Mouse (Mus musculus) kidney, embryonic 14.5 days (tissue): Measurements from ENCODE around the gene Snx29. TPM values are rescaled to one million over a fixed set of nuclear protein-coding genes. Genes with fewer than 3 reads are reported as not detected.

Experiments used
- ATAC-seq: fragments of 200-750 bp; cut with Nextera tagmentation; 2 replicates; pipeline ENCODE4 v1.8.0; 2017; ENCODE audit warnings: moderate number of reproducible peaks, mild to moderate bottlenecking, moderate TSS enrichment, moderate library complexity; ENCODE audit not compliant: low FRiP score, low TSS enrichment
- H3K27ac ChIP-seq: fragments of 300-500 bp; sonication (generic); 2 replicates; pipeline ENCODE4 v1.5.1; 2014; ENCODE audit warnings: low read depth, mild to moderate bottlenecking, low read length, moderate library complexity, mixed read lengths
- H3K27me3 ChIP-seq: fragments of 300-500 bp; sonication (generic); 2 replicates; pipeline ENCODE4 v1.6.1; 2014; ENCODE audit warnings: mild to moderate bottlenecking, low read length; ENCODE audit not compliant: control insufficient read depth, insufficient read depth
- H3K36me3 ChIP-seq: fragments of 300-500 bp; sonication (generic); 2 replicates; pipeline ENCODE4 v1.6.1; 2014; ENCODE audit warnings: low read length, mixed read lengths; ENCODE audit not compliant: control insufficient read depth, insufficient read depth
- H3K4me1 ChIP-seq: fragments of 300-500 bp; sonication (generic); 2 replicates; pipeline ENCODE4 v1.6.1; 2014; ENCODE audit warnings: low read length, mixed read lengths; ENCODE audit not compliant: control insufficient read depth, insufficient read depth
- H3K4me2 ChIP-seq: fragments of 300-500 bp; sonication (generic); replicated peaks from 2 replicates; pipeline ENCODE4 v1.6.1; 2014; ENCODE audit warnings: low read depth, mild to moderate bottlenecking, low read length
- H3K4me3 ChIP-seq: fragments of 300-500 bp; sonication (generic); 2 replicates; pipeline ENCODE4 v1.5.1; 2014; ENCODE audit warnings: mild to moderate bottlenecking, low read length
- H3K9ac ChIP-seq: fragments of 300-500 bp; sonication (generic); 2 replicates; pipeline ENCODE4 v1.6.1; 2014; ENCODE audit warnings: low read depth, mild to moderate bottlenecking, low read length, moderate library complexity
- H3K9me3 ChIP-seq: fragments of 300-500 bp; sonication (generic); 2 replicates; pipeline ENCODE4 v1.6.1; 2016; ENCODE audit warnings: low read length; ENCODE audit not compliant: control insufficient read depth
- WGBS: fragments of 180-500 bp; shearing (Covaris S2); extraction: QIAGEN DNeasy Blood & Tissue Kit; methylation state at CpG from one replicate; pipeline ENCODE4 v1.1.7; 2014; 5-methylcytosine and 5-hydroxymethylcytosine counted together
- polyA plus RNA-seq: library from polyadenylated mRNA; unstranded; fragments of >200 nt; fragmentation: Nextera tagmentation; extraction: Ambion mirVana; gene quantifications from 2 replicates; pipeline ENCODE4 v1.2.1, GENCODE M21; 2014

Snx29 gene
- polyA plus RNA-seq, 1 experiment from 2014 or later, result 17.7 TPM

GRCm38 (mm10) chr16:11473893-11474505 lies 151.3 kb downstream of the Snx29 start:
- 73% methylated on average over 6 of the region's 6 CpGs for WGBS
- no peak overlapping the region for H3K4me3 ChIP-seq
- H3K9ac ChIP-seq, result no peak overlapping the region
- H3K36me3 ChIP-seq, result no peaks in the 10 kb centered on the region
- H3K27ac ChIP-seq, result no peak overlapping the region
- no peak overlapping the region for H3K4me2 ChIP-seq
- no peaks in the 10 kb centered on the region for H3K9me3 ChIP-seq
- no peak for ATAC-seq
- no peaks in the 10 kb centered on the region for H3K27me3 ChIP-seq
- H3K4me1 ChIP-seq, result no peaks in the 10 kb centered on the region; the same call in 1 of the 2 replicates

DNA sequence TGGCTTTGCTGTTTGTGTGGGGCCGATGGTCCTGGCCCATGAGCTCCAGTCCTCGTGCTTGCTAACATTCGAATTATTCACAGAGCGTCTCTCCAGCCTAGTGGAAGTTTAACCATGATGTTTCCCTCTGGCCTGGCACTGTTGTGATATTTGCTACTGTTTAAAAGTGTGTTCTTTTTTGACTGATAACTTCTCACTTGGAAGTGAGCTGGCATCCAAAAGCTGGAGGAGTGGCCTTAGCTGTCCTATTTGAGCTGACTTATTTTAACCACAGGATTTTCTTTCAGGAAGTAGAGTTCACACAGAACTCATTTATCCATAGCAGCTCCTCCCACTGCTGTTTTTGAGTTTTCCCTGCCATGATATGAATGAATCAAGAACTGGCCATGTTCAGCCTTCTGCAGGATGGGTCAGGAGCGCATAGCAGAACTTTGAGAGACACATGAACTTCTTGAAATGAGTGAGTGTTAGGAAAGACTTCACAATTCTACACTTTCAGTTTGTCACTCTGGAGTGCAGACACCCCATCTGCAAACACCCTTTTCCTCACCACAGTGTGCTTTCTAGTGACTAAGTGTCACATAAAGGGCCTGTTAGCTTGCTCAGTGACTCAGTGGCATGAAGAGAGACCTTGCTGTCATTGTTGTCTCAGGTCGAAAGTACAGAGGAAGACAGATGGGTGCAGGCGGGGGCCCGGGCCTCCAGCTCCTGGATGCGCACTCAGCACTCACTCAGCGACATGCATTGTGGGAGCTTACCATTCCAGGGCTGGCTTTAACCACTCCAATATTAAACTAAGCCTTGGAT lies 152.6 kb downstream of the Snx29 start:
- no peak for ATAC-seq
- Histone ChIP-seq H3K9me3 (no peaks in the 10 kb centered on the region), H3K4me2 (no peak overlapping the region), H3K27me3 (no peaks in the 10 kb centered on the region), H3K4me3 (no peak overlapping the region), H3K4me1 (no peaks in the 10 kb centered on the region; the same call in 1 of the 2 replicates), H3K36me3 (no peaks in the 10 kb centered on the region), H3K9ac (no peak overlapping the region), H3K27ac (no peak overlapping the region)
- WGBS, result 78% methylated on average over 10 of the region's 10 CpGs

GRCm38 (mm10) chr16:11476314-11476713 lies 153.6 kb downstream of the Snx29 start:
- Histone ChIP-seq H3K4me2 (no peak overlapping the region), H3K4me1 (no peaks in the 10 kb centered on the region; the same call in 1 of the 2 replicates), H3K9ac (no peak overlapping the region), H3K9me3 (no peaks in the 10 kb centered on the region), H3K36me3 (no peaks in the 10 kb centered on the region), H3K27me3 (no peaks in the 10 kb centered on the region), H3K27ac (no peak overlapping the region), H3K4me3 (no peak overlapping the region)
- WGBS, result 92% methylated on average over 1 of the region's 1 CpGs
- ATAC-seq, result no peak

DNA sequence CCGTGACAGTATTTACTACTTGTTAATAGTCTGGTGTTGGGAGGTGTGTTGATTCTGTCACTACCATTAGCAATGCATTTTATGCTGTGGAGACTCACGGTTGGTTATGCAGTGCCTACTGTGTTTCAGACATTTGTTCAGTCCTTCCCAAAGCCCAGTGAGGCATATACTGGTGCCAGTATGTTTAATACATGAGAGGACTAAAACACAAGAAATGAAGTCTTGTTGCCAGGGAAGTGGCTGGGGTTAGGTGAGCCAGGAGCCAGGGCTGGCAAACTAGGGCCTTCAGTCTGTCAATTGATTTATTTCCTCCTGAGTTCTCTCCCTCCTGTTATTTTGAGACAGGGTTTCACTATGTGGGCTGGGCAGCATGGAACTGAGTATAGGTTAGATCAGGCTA lies 154.3 kb downstream of the Snx29 start:
- Histone ChIP-seq H3K4me1 (no peaks in the 10 kb centered on the region; the same call in 1 of the 2 replicates), H3K9me3 (no peaks in the 10 kb centered on the region), H3K27ac (no peak overlapping the region), H3K4me3 (no peak overlapping the region), H3K4me2 (no peak overlapping the region), H3K36me3 (no peaks in the 10 kb centered on the region), H3K27me3 (no peaks in the 10 kb centered on the region), H3K9ac (no peak overlapping the region)
- WGBS, result 59% methylated on average over 2 of the region's 2 CpGs
- no peak for ATAC-seq

DNA sequence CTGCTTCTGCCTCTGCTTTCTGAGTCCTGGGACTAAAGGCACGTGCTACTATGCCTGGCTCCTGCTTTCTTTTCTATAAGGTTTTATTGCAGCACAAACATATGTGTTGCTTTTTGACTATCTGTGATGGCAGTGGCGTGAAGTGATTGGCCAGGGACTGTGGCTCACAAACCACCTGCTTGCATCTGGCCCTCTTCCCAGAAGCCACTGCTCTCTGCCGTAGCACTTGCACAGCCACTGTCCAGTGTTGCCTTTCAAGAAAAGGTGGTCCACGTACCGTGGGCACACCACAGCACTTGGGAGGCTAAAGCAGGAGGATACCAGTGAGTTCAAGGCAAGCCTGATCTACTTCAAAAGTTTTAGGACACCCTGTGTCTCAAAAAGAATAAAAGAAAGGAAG lies 154.9 kb downstream of the Snx29 start:
- Histone ChIP-seq H3K4me3 (no peak overlapping the region), H3K4me2 (no peak overlapping the region), H3K27me3 (no peaks in the 10 kb centered on the region), H3K9ac (no peak overlapping the region), H3K9me3 (no peaks in the 10 kb centered on the region), H3K36me3 (no peaks in the 10 kb centered on the region), H3K4me1 (no peaks in the 10 kb centered on the region; the same call in 1 of the 2 replicates), H3K27ac (no peak overlapping the region)
- 83% methylated on average over 5 of the region's 5 CpGs for WGBS
- ATAC-seq, result no peak

DNA sequence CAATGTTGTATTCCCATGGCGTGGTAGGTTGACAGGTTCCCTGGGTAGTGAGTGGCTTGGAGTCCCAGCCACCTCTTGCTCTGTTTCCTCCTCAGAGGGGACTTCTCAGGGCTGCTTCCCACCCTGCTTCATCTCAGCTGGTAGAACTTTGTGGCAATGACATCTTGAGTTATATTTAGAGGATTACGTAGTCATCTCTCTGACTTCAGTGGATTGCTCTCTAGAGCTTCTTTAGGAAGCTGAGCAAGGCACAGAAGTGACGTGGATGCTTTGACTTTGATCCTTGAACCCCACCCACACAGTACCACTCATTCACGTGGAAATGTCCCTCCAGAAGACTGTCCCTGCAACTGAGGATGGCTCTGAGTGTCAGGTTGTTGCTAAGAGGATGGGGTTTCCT lies 156.9 kb downstream of the Snx29 start:
- Histone ChIP-seq H3K4me2 (no peak overlapping the region), H3K9me3 (no peaks in the 10 kb centered on the region), H3K9ac (no peak overlapping the region), H3K27ac (no peak overlapping the region), H3K36me3 (no peaks in the 10 kb centered on the region), H3K27me3 (no peaks in the 10 kb centered on the region), H3K4me3 (no peak overlapping the region), H3K4me1 (no peaks in the 10 kb centered on the region; the same call in 1 of the 2 replicates)
- ATAC-seq, result no peak
- WGBS, result 70% methylated on average over 4 of the region's 4 CpGs

GRCm38 (mm10) chr16:11482189-11482588 lies 159.5 kb downstream of the Snx29 start:
- no peak for ATAC-seq

GRCm38 (mm10) chr16:11494895-11495294 lies 172.2 kb downstream of the Snx29 start:
- Histone ChIP-seq H3K4me1 (peaks cover 6% of the 10 kb centered on the region), H3K4me2 (no peak overlapping the region), H3K27me3 (no peaks in the 10 kb centered on the region), H3K9ac (no peak overlapping the region), H3K36me3 (no peaks in the 10 kb centered on the region), H3K27ac (no peak overlapping the region), H3K4me3 (no peak overlapping the region), H3K9me3 (no peaks in the 10 kb centered on the region)
- 27% methylated on average over 7 of the region's 7 CpGs for WGBS
- no peak for ATAC-seq

More at GRCm38 (mm10) chr16:11482189-11482588, 159.5 kb downstream of the Snx29 start:
- Histone ChIP-seq H3K4me2 (no peak overlapping the region), H3K4me3 (no peak overlapping the region), H3K9me3 (no peaks in the 10 kb centered on the region), H3K4me1 (no peaks in the 10 kb centered on the region), H3K36me3 (no peaks in the 10 kb centered on the region), H3K9ac (no peak overlapping the region), H3K27me3 (no peaks in the 10 kb centered on the region), H3K27ac (no peak overlapping the region)
- WGBS, result 100% methylated on average over 2 of the region's 2 CpGs

- ATAC-seq, result no peak
- Histone ChIP-seq H3K4me2 (no peak overlapping the region), H3K4me3 (no peak overlapping the region), H3K36me3 (no peaks in the 10 kb centered on the region), H3K27me3 (no peaks in the 10 kb centered on the region), H3K4me1 (peaks cover 6% of the 10 kb centered on the region), H3K27ac (no peak overlapping the region), H3K9ac (no peak overlapping the region), H3K9me3 (no peaks in the 10 kb centered on the region)
- WGBS, result 91% methylated on average over 8 of the region's 10 CpGs
These were observed 173.4 kb downstream of the Snx29 start for GRCm38 (mm10) chr16:11495923-11496616.
